Mouse (Mus musculus): ENCODE results near the gene Tdp1. TPM values are rescaled to one million over a fixed set of nuclear protein-coding genes. Genes with fewer than 3 reads are reported as not detected.

The Tdp1 gene
- polyA plus RNA-seq, 1 experiment from 2014 or later = 78.3 TPM

DNA sequence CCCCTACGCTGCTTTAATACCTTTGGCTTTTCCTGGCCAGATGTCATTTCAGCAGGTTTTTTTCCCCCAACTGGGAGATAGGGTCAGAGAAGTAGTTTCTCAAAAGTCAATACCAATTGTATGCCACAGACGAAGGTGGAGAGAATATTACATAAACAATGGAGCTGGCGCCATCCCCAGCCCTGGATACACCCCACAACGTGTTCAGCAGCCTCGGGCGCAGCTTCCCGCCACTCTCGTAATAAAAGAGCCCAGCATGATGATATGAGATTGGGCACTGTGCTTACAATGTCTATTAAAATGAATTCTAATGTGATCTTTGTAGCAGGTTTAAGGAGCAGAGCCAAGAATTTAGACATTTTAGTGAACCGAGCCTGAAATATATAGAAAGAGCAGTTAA is 28.3 kb upstream of the Tdp1 start:
- H3K9ac ChIP-seq (ENCODE audit: low read length) = no peak overlapping the region
- no peak overlapping the region for H3K4me2 ChIP-seq
- no peak for DNase-seq (ENCODE audit: low spot score, missing footprints)
- H3K27ac ChIP-seq (ENCODE audit: low read depth, low read length) = no peak overlapping the region
- no peaks in the 10 kb centered on the region for H3K27me3 ChIP-seq (ENCODE audit: control insufficient read depth, insufficient read depth, low read length)
- H3K4me3 ChIP-seq (ENCODE audit: low read depth, low read length) = no peak overlapping the region
- no peaks in the 10 kb centered on the region for H3K4me1 ChIP-seq (ENCODE audit: control insufficient read depth, insufficient read depth, low read length)
- H3K36me3 ChIP-seq (ENCODE audit: control insufficient read depth, insufficient read depth, low read length) = no peaks in the 10 kb centered on the region
- no peaks in the 10 kb centered on the region for H3K9me3 ChIP-seq (ENCODE audit: control insufficient read depth, low read length)
- WGBS = 82% methylated on average over 9 of the region's 9 CpGs
- no peak for ATAC-seq (ENCODE audit: low FRiP score)

DNA sequence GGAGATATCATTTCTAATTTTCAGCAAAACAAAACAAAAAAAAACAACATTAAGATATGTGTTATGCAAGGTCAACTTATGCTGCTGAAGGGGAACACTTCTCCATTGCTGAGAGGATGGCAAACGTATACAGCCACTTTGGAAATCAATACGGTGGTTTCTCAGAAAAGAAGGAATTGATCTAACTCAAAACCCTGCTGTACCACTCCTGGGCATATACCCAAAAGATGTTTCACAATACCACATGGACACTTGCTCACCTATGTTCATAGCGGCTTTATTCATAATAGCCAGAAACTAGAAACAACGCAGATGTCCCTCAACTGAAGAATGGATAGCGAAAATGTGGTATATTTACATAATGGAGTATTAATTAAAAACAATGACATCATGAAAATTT is 25.7 kb upstream of the Tdp1 start:
- H3K9ac ChIP-seq (ENCODE audit: low read length) = no peak overlapping the region
- no peak overlapping the region for H3K27ac ChIP-seq (ENCODE audit: low read depth, low read length)
- no peaks in the 10 kb centered on the region for H3K4me1 ChIP-seq (ENCODE audit: control insufficient read depth, insufficient read depth, low read length)
- DNase-seq (ENCODE audit: low spot score, missing footprints) (no peak), ATAC-seq (ENCODE audit: low FRiP score) (no peak)
- H3K9me3 ChIP-seq (ENCODE audit: control insufficient read depth, low read length) = no peaks in the 10 kb centered on the region
- H3K36me3 ChIP-seq (ENCODE audit: control insufficient read depth, insufficient read depth, low read length) = no peaks in the 10 kb centered on the region
- no peaks in the 10 kb centered on the region for H3K27me3 ChIP-seq (ENCODE audit: control insufficient read depth, insufficient read depth, low read length)
- no peak overlapping the region for H3K4me3 ChIP-seq (ENCODE audit: low read depth, low read length)
- WGBS = 92% methylated on average over 5 of the region's 5 CpGs
- no peak overlapping the region for H3K4me2 ChIP-seq

DNA sequence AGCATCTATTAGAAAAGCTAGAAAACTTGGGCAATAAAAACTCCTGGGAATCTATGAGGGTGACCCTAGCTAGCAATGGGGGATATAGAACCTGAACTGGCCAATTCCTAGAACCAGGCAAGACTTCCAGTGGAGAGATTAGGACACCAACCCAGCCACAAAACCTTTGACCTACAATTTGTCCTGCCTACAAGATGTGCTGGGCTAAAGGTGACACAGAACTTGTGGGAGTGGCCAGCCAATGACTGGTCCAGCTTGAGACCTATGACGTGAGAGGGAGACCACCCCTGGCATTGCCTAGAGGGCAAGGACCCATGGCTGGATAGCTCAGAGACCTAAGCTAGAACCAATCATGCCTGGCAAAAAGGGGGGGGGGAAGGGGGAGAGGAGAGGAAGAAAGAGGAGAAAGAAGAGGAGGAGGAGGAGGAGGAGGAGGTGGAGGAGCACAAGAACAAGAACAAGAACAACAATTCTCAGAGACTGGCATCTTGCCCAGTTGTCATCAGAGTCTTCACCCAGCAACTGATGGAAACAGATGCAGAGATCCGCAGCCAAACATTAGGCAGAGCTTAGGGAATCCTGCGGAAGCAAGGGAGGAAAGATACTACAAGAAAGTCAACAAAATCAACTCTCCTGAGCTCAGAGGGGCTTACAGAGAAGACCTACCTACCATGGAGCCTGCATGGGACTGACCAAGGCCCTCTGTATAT is 24.8 kb upstream of the Tdp1 start:
- Histone ChIP-seq H3K27me3 (ENCODE audit: control insufficient read depth, insufficient read depth, low read length) (no peaks in the 10 kb centered on the region), H3K9me3 (ENCODE audit: control insufficient read depth, low read length) (no peaks in the 10 kb centered on the region), H3K4me1 (ENCODE audit: control insufficient read depth, insufficient read depth, low read length) (no peaks in the 10 kb centered on the region), H3K4me2 (no peak overlapping the region), H3K4me3 (ENCODE audit: low read depth, low read length) (no peak overlapping the region), H3K27ac (ENCODE audit: low read depth, low read length) (no peak overlapping the region), H3K36me3 (ENCODE audit: control insufficient read depth, insufficient read depth, low read length) (no peaks in the 10 kb centered on the region), H3K9ac (ENCODE audit: low read length) (no peak overlapping the region)
- WGBS = 92% methylated on average over 3 of the region's 3 CpGs
- DNase-seq (ENCODE audit: low spot score, missing footprints) (no peak), ATAC-seq (ENCODE audit: low FRiP score) (no peak)

DNA sequence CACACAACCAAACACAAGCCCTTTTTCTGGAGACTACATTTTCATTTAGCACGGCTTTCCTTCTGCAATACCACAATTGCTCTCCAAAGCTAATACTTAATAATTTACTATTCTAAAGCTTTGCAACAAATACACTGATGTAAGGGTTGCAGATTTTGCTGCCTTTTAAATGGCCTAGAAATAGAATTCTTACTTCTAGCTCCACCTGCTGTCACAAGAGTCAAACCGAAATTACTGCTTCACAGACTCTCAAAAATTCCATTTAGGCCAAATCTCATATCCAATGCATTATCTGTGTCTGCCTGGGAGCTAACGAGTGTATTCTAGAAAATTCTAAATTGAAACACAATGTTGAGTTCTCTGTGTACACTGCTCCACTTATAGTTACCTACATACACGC is 23.3 kb upstream of the Tdp1 start:
- H3K27ac ChIP-seq (ENCODE audit: low read depth, low read length) = no peak overlapping the region
- H3K9me3 ChIP-seq (ENCODE audit: control insufficient read depth, low read length) = no peaks in the 10 kb centered on the region
- DNase-seq (ENCODE audit: low spot score, missing footprints) (no peak), ATAC-seq (ENCODE audit: low FRiP score) (no peak)
- H3K36me3 ChIP-seq (ENCODE audit: control insufficient read depth, insufficient read depth, low read length) = no peaks in the 10 kb centered on the region
- no peaks in the 10 kb centered on the region for H3K4me1 ChIP-seq (ENCODE audit: control insufficient read depth, insufficient read depth, low read length)
- 87% methylated on average over 4 of the region's 4 CpGs for WGBS
- no peak overlapping the region for H3K9ac ChIP-seq (ENCODE audit: low read length)
- no peak overlapping the region for H3K4me3 ChIP-seq (ENCODE audit: low read depth, low read length)
- H3K4me2 ChIP-seq = no peak overlapping the region
- no peaks in the 10 kb centered on the region for H3K27me3 ChIP-seq (ENCODE audit: control insufficient read depth, insufficient read depth, low read length)

DNA sequence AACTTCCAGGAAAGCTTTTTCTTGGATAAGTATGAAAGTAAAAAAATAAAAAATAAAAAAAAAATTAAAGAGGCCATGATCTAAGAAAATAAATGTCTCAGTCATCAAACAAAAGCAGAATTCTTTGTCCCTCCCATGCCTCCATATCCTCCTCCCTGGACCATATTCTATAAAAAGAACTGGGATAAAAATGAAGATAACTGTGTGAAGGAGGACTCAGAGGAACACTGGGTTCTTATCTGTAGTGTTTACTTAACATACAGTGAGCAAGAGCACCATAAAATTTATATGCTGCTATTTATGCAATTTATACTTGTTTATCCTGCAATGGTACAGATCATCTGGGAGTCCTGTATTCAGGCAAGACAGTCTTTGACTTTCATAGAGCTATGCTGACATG is 19.7 kb upstream of the Tdp1 start:
- ATAC-seq (ENCODE audit: low FRiP score) (no peak), DNase-seq (ENCODE audit: low spot score, missing footprints) (no peak)
- H3K27ac ChIP-seq (ENCODE audit: low read depth, low read length) = no peak overlapping the region
- no peaks in the 10 kb centered on the region for H3K27me3 ChIP-seq (ENCODE audit: control insufficient read depth, insufficient read depth, low read length)
- H3K4me1 ChIP-seq (ENCODE audit: control insufficient read depth, insufficient read depth, low read length) = no peaks in the 10 kb centered on the region
- no peaks in the 10 kb centered on the region for H3K36me3 ChIP-seq (ENCODE audit: control insufficient read depth, insufficient read depth, low read length)
- H3K9ac ChIP-seq (ENCODE audit: low read length) = no peak overlapping the region
- H3K9me3 ChIP-seq (ENCODE audit: control insufficient read depth, low read length) = no peaks in the 10 kb centered on the region
- no peak overlapping the region for H3K4me2 ChIP-seq
- no peak overlapping the region for H3K4me3 ChIP-seq (ENCODE audit: low read depth, low read length)

DNA sequence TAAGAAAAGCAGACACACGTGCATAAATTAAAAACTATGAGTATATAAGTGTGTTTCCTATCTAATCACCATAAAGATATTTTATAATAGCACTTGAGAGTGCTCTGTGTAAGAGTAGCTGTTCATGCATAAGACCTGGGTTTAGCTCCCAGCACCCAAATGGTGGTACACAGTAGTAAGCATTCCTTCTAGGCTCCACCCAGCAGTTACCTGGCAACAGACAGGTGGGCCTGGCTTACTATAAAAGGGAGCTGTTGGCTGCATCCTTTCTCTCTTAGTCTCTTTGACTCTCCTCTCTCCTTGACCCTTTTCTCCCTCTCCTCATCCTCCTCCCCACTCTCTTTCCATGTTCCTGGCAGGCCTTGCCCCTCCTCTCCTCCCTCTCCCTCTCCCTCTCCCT is 15.5 kb upstream of the Tdp1 start:
- peaks cover 5% of the 10 kb centered on the region for H3K4me1 ChIP-seq (ENCODE audit: control insufficient read depth, insufficient read depth, low read length)

DNA sequence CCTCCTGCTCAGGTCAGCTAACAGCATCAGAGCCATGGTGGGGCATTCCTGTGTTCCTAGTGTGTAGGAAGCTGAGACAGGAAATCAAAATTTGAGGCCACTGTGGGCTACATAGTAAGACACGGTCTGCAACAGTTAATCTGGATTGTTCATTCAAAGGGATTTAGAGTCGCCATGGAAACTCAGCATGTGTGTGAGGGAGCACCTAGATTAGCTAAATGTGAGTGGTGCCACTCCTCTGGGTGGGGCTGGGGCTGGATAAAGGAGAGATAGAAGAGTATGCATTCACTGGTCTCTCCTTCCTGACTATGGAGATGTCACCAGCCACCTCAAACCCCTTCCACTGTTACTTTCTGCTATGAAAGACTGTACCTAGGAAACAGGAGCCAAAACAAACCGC is 10.9 kb upstream of the Tdp1 start:
- Histone ChIP-seq H3K27ac (ENCODE audit: low read depth, low read length) (no peak overlapping the region), H3K27me3 (ENCODE audit: control insufficient read depth, insufficient read depth, low read length) (no peaks in the 10 kb centered on the region), H3K9me3 (ENCODE audit: control insufficient read depth, low read length) (no peaks in the 10 kb centered on the region), H3K9ac (ENCODE audit: low read length) (no peak overlapping the region), H3K4me1 (ENCODE audit: control insufficient read depth, insufficient read depth, low read length) (peaks cover 5% of the 10 kb centered on the region), H3K4me2 (no peak overlapping the region), H3K36me3 (ENCODE audit: control insufficient read depth, insufficient read depth, low read length) (no peaks in the 10 kb centered on the region), H3K4me3 (ENCODE audit: low read depth, low read length) (no peak overlapping the region)
- 0 out of 2 replicates have a peak, but pooled peaks have one; percentile 42 for ATAC-seq (ENCODE audit: low FRiP score)
- DNase-seq (ENCODE audit: low spot score, missing footprints) = peak; percentile 84
- WGBS = 40% methylated on average over 3 of the region's 3 CpGs

More for the DNA sequence above, 15.5 kb upstream of the Tdp1 start:
- Histone ChIP-seq H3K9me3 (ENCODE audit: control insufficient read depth, low read length) (no peaks in the 10 kb centered on the region), H3K27me3 (ENCODE audit: control insufficient read depth, insufficient read depth, low read length) (no peaks in the 10 kb centered on the region), H3K36me3 (ENCODE audit: control insufficient read depth, insufficient read depth, low read length) (no peaks in the 10 kb centered on the region), H3K4me2 (no peak overlapping the region), H3K27ac (ENCODE audit: low read depth, low read length) (no peak overlapping the region), H3K9ac (ENCODE audit: low read length) (no peak overlapping the region), H3K4me3 (ENCODE audit: low read depth, low read length) (no peak overlapping the region)
- DNase-seq (ENCODE audit: low spot score, missing footprints) (no peak), ATAC-seq (ENCODE audit: low FRiP score) (no peak)
- 77% methylated on average over 1 of the region's 1 CpGs for WGBS

DNA sequence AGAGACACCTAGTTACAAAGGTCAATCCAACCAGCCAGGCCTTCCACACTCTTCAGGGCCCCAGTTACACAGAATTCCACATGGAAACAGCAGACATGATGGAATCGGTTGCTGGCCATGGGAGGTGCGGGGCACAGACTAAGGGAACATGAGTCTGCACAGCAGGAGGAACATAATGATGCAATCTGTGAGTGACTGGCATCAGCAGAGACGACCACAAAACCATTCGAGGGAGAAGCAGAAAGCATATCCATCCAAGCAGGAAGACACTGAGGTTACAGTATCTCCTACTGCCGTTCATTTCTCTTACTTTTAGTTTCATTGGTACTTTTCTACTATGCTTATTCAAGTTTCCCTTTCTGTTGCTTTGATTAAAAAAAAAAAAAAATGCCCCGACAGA is 9.7 kb upstream of the Tdp1 start:
- H3K9me3 ChIP-seq (ENCODE audit: control insufficient read depth, low read length) = no peaks in the 10 kb centered on the region
- 82% methylated on average over 6 of the region's 6 CpGs for WGBS
- H3K4me1 ChIP-seq (ENCODE audit: control insufficient read depth, insufficient read depth, low read length) = peaks cover 5% of the 10 kb centered on the region
- H3K27me3 ChIP-seq (ENCODE audit: control insufficient read depth, insufficient read depth, low read length) = no peaks in the 10 kb centered on the region
- no peak for DNase-seq (ENCODE audit: low spot score, missing footprints)
- H3K4me2 ChIP-seq = no peak overlapping the region
- no peak overlapping the region for H3K4me3 ChIP-seq (ENCODE audit: low read depth, low read length)
- ATAC-seq (ENCODE audit: low FRiP score) = no peak
- H3K9ac ChIP-seq (ENCODE audit: low read length) = no peak overlapping the region
- H3K27ac ChIP-seq (ENCODE audit: low read depth, low read length) = no peak overlapping the region
- H3K36me3 ChIP-seq (ENCODE audit: control insufficient read depth, insufficient read depth, low read length) = no peaks in the 10 kb centered on the region

DNA sequence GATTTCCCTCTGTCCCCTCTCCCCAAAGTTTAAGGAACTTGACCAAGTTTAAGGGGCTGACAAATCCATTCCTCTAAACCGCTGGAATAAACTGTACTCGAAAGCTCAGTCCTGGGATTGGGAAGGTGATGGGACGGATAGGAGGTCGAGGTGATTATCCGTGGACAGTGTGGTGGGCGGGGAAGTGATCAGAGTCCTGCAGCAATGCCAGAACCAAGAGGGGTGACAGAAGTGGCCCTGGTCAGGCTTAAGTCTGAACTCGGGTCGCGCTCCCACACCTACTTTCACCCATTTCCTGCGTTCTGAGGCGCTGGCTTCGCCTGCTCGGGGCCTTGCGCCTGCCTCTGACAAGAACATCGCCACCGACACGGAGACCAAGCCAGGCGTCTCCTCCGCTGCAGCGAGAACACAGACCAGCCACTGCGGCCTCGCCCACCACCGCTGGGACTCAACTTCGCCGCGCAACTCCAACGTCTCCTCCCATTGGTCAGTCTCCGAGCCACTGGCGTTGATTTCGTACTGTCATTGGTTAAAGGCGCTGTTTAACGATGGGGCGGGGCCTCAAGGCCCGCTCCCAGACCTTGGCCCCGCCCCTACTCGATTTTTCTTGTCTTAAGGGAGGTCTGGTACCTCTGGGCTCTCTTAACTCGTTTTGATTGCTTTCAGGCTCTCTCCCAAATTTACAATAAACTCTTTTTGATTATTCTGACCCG is 1.2 kb upstream of the Tdp1 start:
- under 1% methylated on average over 38 of the region's 38 CpGs for whole genome bisulfite sequencing
- Histone ChIP-seq H3K27ac (ENCODE audit: low read depth, low read length) (no peak overlapping the region), H3K4me3 (ENCODE audit: low read depth, low read length) (peak overlapping the region; percentile 81), H3K4me2 (peak overlapping the region; percentile 91), H3K4me1 (ENCODE audit: control insufficient read depth, insufficient read depth, low read length) (peaks cover 11% of the 10 kb centered on the region), H3K9me3 (ENCODE audit: control insufficient read depth, low read length) (no peaks in the 10 kb centered on the region), H3K27me3 (ENCODE audit: control insufficient read depth, insufficient read depth, low read length) (no peaks in the 10 kb centered on the region), H3K9ac (ENCODE audit: low read length) (peak overlapping the region; percentile 95), H3K36me3 (ENCODE audit: control insufficient read depth, insufficient read depth, low read length) (no peaks in the 10 kb centered on the region)
- peak; percentile 99 for DNase-seq (ENCODE audit: low spot score, missing footprints)
- ATAC-seq (ENCODE audit: low FRiP score) = peak; percentile 93

Measured in midbrain, embryonic 11.5 days (tissue).